Mouse (Mus musculus): Measurements from ENCODE around the gene Vrk3.

DNA sequence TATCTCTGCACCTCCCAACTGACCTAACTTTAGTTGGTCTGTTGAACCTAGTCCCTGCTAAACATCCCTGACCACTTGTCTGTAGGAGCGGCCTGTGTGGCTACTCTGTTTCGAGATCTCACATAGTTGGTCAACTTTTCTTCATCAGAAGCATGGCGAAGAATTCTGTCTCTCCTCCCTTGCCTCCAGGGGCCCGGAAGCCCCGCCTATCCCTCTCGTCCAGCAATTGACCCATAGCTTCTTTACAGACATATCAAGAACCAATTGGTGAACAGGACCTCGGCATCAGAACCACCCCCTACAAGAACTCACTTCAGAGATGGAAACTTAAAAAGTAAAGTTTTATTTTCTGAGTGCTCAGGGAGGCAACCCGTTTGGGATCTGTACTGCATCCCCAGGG is 45.2 kb upstream of the Vrk3 start:
- no peak for TF ChIP-seq POLR2A (IDR thresholded peaks at IDR 0.05; ENCODE audit: insufficient read depth, low read length)
- no peak for TF ChIP-seq CTCF (IDR thresholded peaks at IDR 0.05; ENCODE audit: low read depth, low read length)
